Mouse (Mus musculus) gonadal fat pad, adult 2 months (tissue): ENCODE data around the gene Ceacam19. TPM values are rescaled to one million over a fixed set of nuclear protein-coding genes. Genes with fewer than 3 reads are reported as not detected.
A peak's percentile ranks its signal among the peaks of the same experiment; 100 is the strongest.

Source experiments
- DNase-seq: peaks from one replicate; pipeline ENCODE4 v3.0.0-alpha.2; 2012; ENCODE audit warnings: low read depth
- polyA plus RNA-seq: library from polyadenylated mRNA; depleted of rRNA; stranded (reverse); fragments of >200 nt; gene quantifications from 2 replicates; pipeline ENCODE4 v1.2.3, GENCODE M21; 2012; rRNA removed

Ceacam19 gene
- polyA plus RNA-seq, 1 experiment = 0.16 TPM

GRCm38 (mm10) chr7:19840936-19841335 lies 46.8 kb downstream of the Ceacam19 start:
- no peak for DNase-seq

- no peak for DNase-seq
Measured at GRCm38 (mm10) chr7:19840371-19840770, 47.4 kb downstream of the Ceacam19 start.

- DNase-seq = no peak
Measured at GRCm38 (mm10) chr7:19836843-19837242, 50.9 kb downstream of the Ceacam19 start.

- DNase-seq = no peak
Measured at GRCm38 (mm10) chr7:19834055-19834454, 53.7 kb downstream of the Ceacam19 start.

GRCm38 (mm10) chr7:19831837-19832236 lies 55.9 kb downstream of the Ceacam19 start:
- DNase-seq = no peak

- peak; percentile 87 for DNase-seq
Measured at GRCm38 (mm10) chr7:19830682-19831156, 57.0 kb downstream of the Ceacam19 start.

GRCm38 (mm10) chr7:19829694-19830093 lies 58.1 kb downstream of the Ceacam19 start:
- DNase-seq = no peak

GRCm38 (mm10) chr7:19826756-19827155 lies 61.0 kb downstream of the Ceacam19 start:
- DNase-seq = no peak

Other genes with a start within 250 kb of the Ceacam19 start
- 152 and 174 TPM in 2 replicates for gene Clptm1, start 222.9 kb downstream of the Ceacam19 start, polyA plus RNA-seq
- 2.1 and 4.1 TPM in 2 replicates for gene Apoc2, start 210.0 kb downstream of the Ceacam19 start, polyA plus RNA-seq
- gene Gm44805, start 206.5 kb downstream of the Ceacam19 start, polyA plus RNA-seq = not detected in 2 replicates
- 8.7 and 13.2 TPM in 2 replicates for gene Apoc4, start 206.5 kb downstream of the Ceacam19 start, polyA plus RNA-seq
- 90.2 and 97.7 TPM in 2 replicates for gene Apoc1, start 195.3 kb downstream of the Ceacam19 start, polyA plus RNA-seq
- 3,227 and 3,747 TPM in 2 replicates for gene Apoe, start 188.8 kb downstream of the Ceacam19 start, polyA plus RNA-seq
- gene Tomm40, start 172.5 kb downstream of the Ceacam19 start, polyA plus RNA-seq = 71.5 and 78.9 TPM in 2 replicates
- 47.6 and 48.5 TPM in 2 replicates for gene Nectin2, start 137.5 kb downstream of the Ceacam19 start, polyA plus RNA-seq
- gene Bcam, start 116.9 kb downstream of the Ceacam19 start, polyA plus RNA-seq = 133 and 134 TPM in 2 replicates
- gene Cblc, start 91.2 kb downstream of the Ceacam19 start, polyA plus RNA-seq = 21.4 and 22.9 TPM in 2 replicates
- 10.5 and 11.8 TPM in 2 replicates for gene Bcl3, start 65.2 kb downstream of the Ceacam19 start, polyA plus RNA-seq
- 0.11 TPM in 1 of 2 replicates, not detected in the other for gene Gm19345, start 36.0 kb downstream of the Ceacam19 start, polyA plus RNA-seq
- gene Ceacam16, start 26.7 kb downstream of the Ceacam19 start, polyA plus RNA-seq = 0.22 and 0.57 TPM in 2 replicates
- gene Pvr, start 33.2 kb upstream of the Ceacam19 start, polyA plus RNA-seq = 17.0 and 21.0 TPM in 2 replicates
- 0.20 and 0.37 TPM in 2 replicates for gene Igsf23, start 62.8 kb upstream of the Ceacam19 start, polyA plus RNA-seq
- 0.09 and 0.15 TPM in 2 replicates for gene Ceacam20, start 77.4 kb upstream of the Ceacam19 start, polyA plus RNA-seq
- 1.6 and 2.2 TPM in 2 replicates for gene Nlrp9b, start 103.5 kb upstream of the Ceacam19 start, polyA plus RNA-seq
- gene Vmn1r91, start 211.7 kb upstream of the Ceacam19 start, polyA plus RNA-seq = 0.08 TPM in 1 of 2 replicates, not detected in the other
- gene Gm16442, start 234.6 kb upstream of the Ceacam19 start, polyA plus RNA-seq = not detected in 2 replicates